23 mouse cellular contexts compared by ENCODE assay signal in the genomic region with DNA sequence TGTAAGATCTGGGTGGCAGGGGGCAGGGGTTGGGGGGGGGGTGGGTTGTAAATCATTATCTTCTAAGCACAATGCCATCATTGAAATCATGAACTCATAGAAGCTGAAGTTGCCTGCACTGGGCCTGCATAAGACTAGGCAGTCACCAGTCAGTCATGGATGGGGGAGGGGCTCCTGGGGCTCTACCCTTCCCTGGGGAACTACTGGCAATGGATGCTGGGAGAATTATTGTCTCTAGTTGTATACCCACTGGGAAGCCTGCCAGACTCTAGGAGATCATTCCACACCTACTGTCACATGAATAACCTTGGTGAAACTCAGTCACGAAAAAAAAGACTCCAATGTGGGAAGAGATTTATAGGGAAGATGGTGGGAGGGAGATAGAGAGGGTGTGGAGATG.
A peak's percentile ranks its signal among the peaks of the same experiment; 100 is the strongest.
DNase-seq lines count a peak whose midpoint lies in the region; ATAC-seq and TF ChIP-seq lines count a peak whose summit lies in the region.
"Had no signal": no experiment of that assay in that cellular context is flagged by ENCODE, and none has a peak within 500 bp of the region (broad histone marks: within the 10 kb centered on the region; RNA-seq: fewer than 3 reads in every experiment).

No protein-coding gene starts in this region.

- peak overlapping the region; percentile 52 for H3K27ac ChIP-seq in heart, embryonic 13.5 days (replicated peaks)
- no peak overlapping the region for H3K27ac ChIP-seq in heart, adult 2 months
- no peak overlapping the region for H3K27ac ChIP-seq in limb, embryonic 11.5 days (replicated peaks; ENCODE audit: low read depth, low read length)
- H3K27ac ChIP-seq in limb, embryonic 10.5 days = no peak overlapping the region
- H3K27ac ChIP-seq: forebrain, embryonic 15.5 days; kidney, embryonic 15.5 days; limb, embryonic 13.5 days; midbrain, embryonic 13.5 days had no signal

- ATAC-seq in cerebellum, adult (ENCODE audit: insufficient number of reproducible peaks, low FRiP score, low TSS enrichment) = no peak
- peak; percentile 46; the same call in 1 of the 2 replicates for ATAC-seq in heart, embryonic 13.5 days (ENCODE audit: extremely low read depth, insufficient number of reproducible peaks, low FRiP score, low TSS enrichment)
- no peak for ATAC-seq in limb, embryonic 11.5 days (ENCODE audit: insufficient number of reproducible peaks, low FRiP score, low TSS enrichment, low read depth)
- ATAC-seq: forebrain, embryonic 15.5 days; hindbrain, embryonic 16.5 days; midbrain, embryonic 13.5 days had no signal

- peaks cover 6% of the 10 kb centered on the region for H3K4me1 ChIP-seq in heart, embryonic 13.5 days
- no peaks in the 10 kb centered on the region for H3K4me1 ChIP-seq in heart, adult 2 months (ENCODE audit: control insufficient read depth, insufficient read depth, low read length)
- no peaks in the 10 kb centered on the region for H3K4me1 ChIP-seq in limb, embryonic 11.5 days (ENCODE audit: control insufficient read depth, insufficient read depth, low read length)
- peaks cover 6% of the 10 kb centered on the region for H3K4me1 ChIP-seq in limb, embryonic 10.5 days
- H3K4me1 ChIP-seq: kidney, embryonic 15.5 days; megakaryocyte, embryonic 14.5 days had no signal

- H3K36me3 ChIP-seq in heart, embryonic 13.5 days = no peaks in the 10 kb centered on the region
- H3K36me3 ChIP-seq in heart, adult 2 months (ENCODE audit: control insufficient read depth, insufficient read depth, low read length) = no peaks in the 10 kb centered on the region
- no peaks in the 10 kb centered on the region for H3K36me3 ChIP-seq in limb, embryonic 11.5 days (ENCODE audit: control insufficient read depth, insufficient read depth, low read length)
- no peaks in the 10 kb centered on the region for H3K36me3 ChIP-seq in limb, embryonic 10.5 days
- H3K36me3 ChIP-seq: forebrain, embryonic 15.5 days; kidney, embryonic 15.5 days; limb, embryonic 13.5 days; midbrain, embryonic 13.5 days had no signal

- TF ChIP-seq CTCF in heart, adult 2 months (IDR thresholded peaks at IDR 0.05) = no peak

- peak; percentile 5 to 6 for DNase-seq in cerebellum, postnatal 14 days
- DNase-seq in heart, adult 2 months = no peak
- DNase-seq in limb, embryonic 11.5 days (ENCODE audit: low spot score) = peak; percentile 16
- DNase-seq in limb, embryonic 10.5 days (ENCODE audit: low spot score) = no peak
- DNase-seq in right cerebral cortex, adult 18-20 months = peak; percentile 8
- DNase-seq in right cerebral cortex, postnatal 10 days (ENCODE audit: low spot score in 2 of 2) = no peak
- DNase-seq: adrenal gland, postnatal 10 days; cerebellum, adult 18-20 months; gastrocnemius, postnatal 36 days; kidney, adult 18-20 months; kidney, postnatal 25 days; lung, postnatal 4 days; right cerebral cortex, postnatal 14 days had no signal

- intact Hi-C loops in heart, adult 2 months (cut with DNase I) = no loop called here

- no peak overlapping the region for H3K9ac ChIP-seq in heart, embryonic 13.5 days
- H3K9ac ChIP-seq in heart, adult 2 months (ENCODE audit: low read depth, low read length) = no peak overlapping the region
- H3K9ac ChIP-seq in limb, embryonic 11.5 days (ENCODE audit: low read length) = no peak overlapping the region
- H3K9ac ChIP-seq: forebrain, embryonic 15.5 days; kidney, embryonic 15.5 days; limb, embryonic 13.5 days; midbrain, embryonic 13.5 days had no signal

- H3K4me2 ChIP-seq in heart, embryonic 13.5 days = no peak overlapping the region
- no peak overlapping the region for H3K4me2 ChIP-seq in limb, embryonic 11.5 days (ENCODE audit: low read depth, severe bottlenecking)
- H3K4me2 ChIP-seq: forebrain, embryonic 15.5 days; kidney, embryonic 15.5 days; limb, embryonic 13.5 days; liver, embryonic 11.5 days; midbrain, embryonic 13.5 days had no signal

- no peaks in the 10 kb centered on the region for H3K9me3 ChIP-seq in heart, embryonic 13.5 days
- no peaks in the 10 kb centered on the region for H3K9me3 ChIP-seq in limb, embryonic 11.5 days (ENCODE audit: control insufficient read depth, low read length)
- H3K9me3 ChIP-seq in limb, embryonic 10.5 days (replicated peaks) = no peaks in the 10 kb centered on the region
- H3K9me3 ChIP-seq: forebrain, embryonic 15.5 days; kidney, embryonic 15.5 days; limb, embryonic 13.5 days; midbrain, embryonic 13.5 days had no signal

- 30% methylated on average over 1 of the region's 1 CpGs for WGBS in heart, embryonic 13.5 days
- 67% methylated on average over 1 of the region's 1 CpGs for WGBS in heart, adult 2 months
- WGBS in limb, embryonic 11.5 days = 95% methylated on average over 1 of the region's 1 CpGs
- WGBS in limb, embryonic 10.5 days = 85% methylated on average over 1 of the region's 1 CpGs

- no peak for TF ChIP-seq EP300 in heart, adult 2 months (IDR thresholded peaks at IDR 0.05; ENCODE audit: insufficient read depth, low read depth, low read length)

- H3K4me3 ChIP-seq in heart, embryonic 13.5 days = no peak overlapping the region
- no peak overlapping the region for H3K4me3 ChIP-seq in heart, adult 2 months
- H3K4me3 ChIP-seq in limb, embryonic 11.5 days (ENCODE audit: low read depth, low read length) = no peak overlapping the region
- no peak overlapping the region for H3K4me3 ChIP-seq in limb, embryonic 10.5 days
- H3K4me3 ChIP-seq: forebrain, embryonic 15.5 days; kidney, embryonic 15.5 days; limb, embryonic 13.5 days; megakaryocyte, embryonic 14.5 days; midbrain, embryonic 13.5 days had no signal

- H3K79me2 ChIP-seq in heart, adult 2 months (replicated peaks; ENCODE audit: control insufficient read depth, insufficient read depth, low read length) = no peaks in the 10 kb centered on the region

- TF ChIP-seq POLR2A in heart, adult 2 months (IDR thresholded peaks at IDR 0.05; ENCODE audit: insufficient read depth, low read depth, low read length) = no peak

- H3K27me3 ChIP-seq in heart, embryonic 13.5 days (replicated peaks) = no peaks in the 10 kb centered on the region
- no peaks in the 10 kb centered on the region for H3K27me3 ChIP-seq in heart, adult 2 months (ENCODE audit: control insufficient read depth, insufficient read depth, low read length)
- no peaks in the 10 kb centered on the region for H3K27me3 ChIP-seq in limb, embryonic 11.5 days (ENCODE audit: control insufficient read depth, insufficient read depth, low read length)
- no peaks in the 10 kb centered on the region for H3K27me3 ChIP-seq in limb, embryonic 10.5 days (ENCODE audit: low read depth, poor library complexity, severe bottlenecking)
- H3K27me3 ChIP-seq: CH12.LX; forebrain, embryonic 15.5 days; kidney, embryonic 15.5 days; limb, embryonic 13.5 days; megakaryocyte, embryonic 14.5 days; midbrain, embryonic 13.5 days had no signal

Comparison
In these comparisons a context has a peak if more than half of its experiments do, and no peak if none do; other contexts are left out.
1. DNase-seq: peak in cerebellum, postnatal 14 days (2 of 2), limb, embryonic 11.5 days (single experiment) and right cerebral cortex, adult 18-20 months (single experiment); none in heart, adult 2 months (0 of 2), limb, embryonic 10.5 days (single experiment) and right cerebral cortex, postnatal 10 days (0 of 2).